Mouse (Mus musculus) hindbrain, embryonic 16.5 days (tissue): ENCODE results near the gene Psme3. TPM values are rescaled to one million over a fixed set of nuclear protein-coding genes. Genes with fewer than 3 reads are reported as not detected.
A peak's percentile ranks its signal among the peaks of the same experiment; 100 is the strongest.

Experiments used
- ATAC-seq: fragments of 200-750 bp; cut with Nextera tagmentation; 2 replicates; pipeline ENCODE4 v1.8.0; 2017; ENCODE audit warnings: moderate TSS enrichment, moderate library complexity
- H3K27ac ChIP-seq: fragments of 300-500 bp; sonication (generic); 2 replicates; pipeline ENCODE4 v1.5.1; 2014; ENCODE audit warnings: low read depth, mild to moderate bottlenecking, control low read depth, low read length, moderate library complexity
- H3K27me3 ChIP-seq: fragments of 300-500 bp; sonication (generic); replicated peaks from 2 replicates; pipeline ENCODE4 v1.6.1; 2014; ENCODE audit warnings: low read length; ENCODE audit not compliant: control insufficient read depth, insufficient read depth
- H3K36me3 ChIP-seq: fragments of 300-500 bp; sonication (generic); 2 replicates; pipeline ENCODE4 v1.6.1; 2014; ENCODE audit warnings: mild to moderate bottlenecking, low read length, moderate library complexity, mixed read lengths; ENCODE audit not compliant: control insufficient read depth, insufficient read depth
- H3K4me1 ChIP-seq: fragments of 300-500 bp; sonication (generic); 2 replicates; pipeline ENCODE4 v1.6.1; 2014; ENCODE audit warnings: low read depth, low read length; ENCODE audit not compliant: control insufficient read depth, insufficient read depth
- H3K4me2 ChIP-seq: fragments of 300-500 bp; sonication (generic); 2 replicates; pipeline ENCODE4 v1.6.1; 2014; ENCODE audit warnings: mild to moderate bottlenecking, low read length, control low read depth, moderate library complexity
- H3K4me3 ChIP-seq: fragments of 300-500 bp; sonication (generic); 2 replicates; pipeline ENCODE4 v1.5.1; 2014; ENCODE audit warnings: mild to moderate bottlenecking, low read length, control low read depth, moderate library complexity
- H3K9ac ChIP-seq: fragments of 300-500 bp; sonication (generic); 2 replicates; pipeline ENCODE4 v1.6.1; 2014; ENCODE audit warnings: low read depth, mild to moderate bottlenecking, control low read depth, low read length, moderate library complexity
- H3K9me3 ChIP-seq: fragments of 300-500 bp; sonication (generic); 2 replicates; pipeline ENCODE4 v1.6.1; 2014; ENCODE audit warnings: mild to moderate bottlenecking, low read length, moderate library complexity; ENCODE audit not compliant: control insufficient read depth
- WGBS: fragments of 180-500 bp; shearing (Covaris S2); extraction: QIAGEN DNeasy Blood & Tissue Kit; methylation state at CpG from one replicate; pipeline ENCODE4 v1.1.7; 2014; 5-methylcytosine and 5-hydroxymethylcytosine counted together
- polyA plus RNA-seq: library from polyadenylated mRNA; unstranded; fragments of >200 nt; fragmentation: Nextera tagmentation; extraction: Ambion mirVana; gene quantifications from 2 replicates; pipeline ENCODE4 v1.2.1, GENCODE M21; 2015

The Psme3 gene
- polyA plus RNA-seq, 1 experiment from 2014 or later, result 106 TPM

DNA sequence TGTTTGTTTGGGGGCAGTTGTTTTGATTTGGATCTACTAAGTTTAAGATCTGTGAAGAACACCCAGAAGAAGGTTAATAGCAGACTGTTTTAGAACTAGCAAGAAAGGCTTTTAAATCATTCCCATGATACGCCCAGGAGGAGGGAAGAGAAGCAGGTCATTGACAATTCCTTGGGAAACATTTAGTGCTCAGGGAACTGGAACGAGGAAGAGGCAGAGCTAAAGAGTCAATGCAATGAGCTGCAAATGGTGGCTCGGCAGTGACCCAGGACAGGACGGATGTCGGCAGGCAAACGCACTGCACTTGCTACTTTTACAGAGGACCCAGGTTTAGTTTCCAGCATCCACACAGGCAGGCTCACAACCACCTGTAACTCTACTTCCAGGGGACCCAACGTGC, 35.2 kb upstream of the Psme3 start:
- no peak for ATAC-seq
- no peaks in the 10 kb centered on the region for H3K9me3 ChIP-seq
- WGBS, result 37% methylated on average over 7 of the region's 7 CpGs
- H3K27ac ChIP-seq, result no peak overlapping the region
- H3K36me3 ChIP-seq, result no peaks in the 10 kb centered on the region
- H3K9ac ChIP-seq, result no peak overlapping the region
- no peak overlapping the region for H3K4me2 ChIP-seq
- no peak overlapping the region for H3K4me3 ChIP-seq
- no peaks in the 10 kb centered on the region for H3K27me3 ChIP-seq
- peaks cover 24% of the 10 kb centered on the region for H3K4me1 ChIP-seq

DNA sequence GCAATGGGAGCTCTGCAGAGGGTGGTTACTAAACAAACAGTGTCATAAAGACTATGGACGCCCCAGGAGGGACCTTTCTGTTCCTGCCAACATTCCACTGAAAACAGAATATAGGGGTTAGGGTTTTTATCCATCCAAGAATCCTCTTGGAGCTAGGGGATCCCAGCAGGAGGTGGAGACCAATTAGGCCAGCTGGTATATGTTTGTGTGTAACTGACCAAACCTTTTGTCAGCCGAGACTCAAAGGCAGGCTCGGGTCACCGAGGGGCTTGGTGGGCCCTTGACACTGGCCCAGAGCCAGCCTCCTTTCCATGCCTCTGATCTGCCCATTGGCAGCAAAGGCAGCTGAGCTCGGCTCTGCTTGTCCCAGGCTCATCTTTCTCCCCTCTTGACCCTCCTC, 33.1 kb upstream of the Psme3 start:
- ATAC-seq, result no peak
- H3K9me3 ChIP-seq, result no peaks in the 10 kb centered on the region
- H3K4me3 ChIP-seq, result no peak overlapping the region
- H3K4me2 ChIP-seq, result no peak overlapping the region
- no peak overlapping the region for H3K27ac ChIP-seq
- H3K4me1 ChIP-seq, result peaks cover 8% of the 10 kb centered on the region
- H3K27me3 ChIP-seq, result no peaks in the 10 kb centered on the region
- no peak overlapping the region for H3K9ac ChIP-seq
- 32% methylated on average over 5 of the region's 5 CpGs for WGBS
- H3K36me3 ChIP-seq, result no peaks in the 10 kb centered on the region

DNA sequence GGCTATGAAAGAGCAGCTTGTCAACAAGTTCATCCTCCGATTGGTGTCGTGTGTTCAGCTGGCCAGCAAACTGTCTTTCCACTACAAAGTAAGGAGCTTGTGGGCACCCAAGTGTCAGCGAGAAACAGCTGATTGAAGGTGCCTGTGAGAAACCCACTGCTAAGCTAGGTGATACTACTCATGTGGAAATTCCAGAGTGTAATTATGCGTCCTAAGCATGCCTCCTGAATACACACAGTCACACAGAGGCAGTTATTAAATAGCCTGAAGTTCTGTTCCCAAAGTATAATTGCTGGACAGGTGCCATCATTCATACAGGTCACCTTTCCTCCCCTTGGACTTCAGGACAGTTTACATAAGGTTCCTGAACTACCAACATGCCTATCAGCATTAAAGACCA, 32.2 kb upstream of the Psme3 start:
- H3K9me3 ChIP-seq, result no peaks in the 10 kb centered on the region
- no peak overlapping the region for H3K9ac ChIP-seq
- no peaks in the 10 kb centered on the region for H3K27me3 ChIP-seq
- peaks cover 3% of the 10 kb centered on the region; the same call in 1 of the 2 replicates for H3K36me3 ChIP-seq
- ATAC-seq, result no peak
- H3K4me1 ChIP-seq, result peaks cover 5% of the 10 kb centered on the region
- no peak overlapping the region for H3K27ac ChIP-seq
- 71% methylated on average over 4 of the region's 4 CpGs for WGBS
- H3K4me3 ChIP-seq, result no peak overlapping the region
- no peak overlapping the region for H3K4me2 ChIP-seq

DNA sequence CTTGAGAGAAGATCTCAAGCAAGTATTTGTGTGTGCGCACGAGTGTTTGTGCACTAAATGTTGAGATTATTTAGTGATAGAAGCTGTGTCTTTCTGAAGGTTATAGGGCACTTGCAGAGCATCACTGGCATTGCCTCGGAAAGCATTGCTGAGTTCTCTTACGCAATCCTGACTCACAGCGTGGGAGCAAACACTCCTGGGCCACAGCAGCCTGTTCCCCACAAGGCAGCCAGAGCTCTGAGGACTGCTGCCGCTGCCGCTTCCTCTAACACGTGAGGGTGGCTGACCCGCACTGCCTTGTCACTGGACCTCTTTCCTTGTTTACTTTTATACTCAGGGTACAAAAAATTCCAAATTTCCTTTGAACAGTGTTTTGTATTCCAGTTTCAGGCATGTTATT, 28.7 kb upstream of the Psme3 start:
- WGBS, result 78% methylated on average over 9 of the region's 9 CpGs

DNA sequence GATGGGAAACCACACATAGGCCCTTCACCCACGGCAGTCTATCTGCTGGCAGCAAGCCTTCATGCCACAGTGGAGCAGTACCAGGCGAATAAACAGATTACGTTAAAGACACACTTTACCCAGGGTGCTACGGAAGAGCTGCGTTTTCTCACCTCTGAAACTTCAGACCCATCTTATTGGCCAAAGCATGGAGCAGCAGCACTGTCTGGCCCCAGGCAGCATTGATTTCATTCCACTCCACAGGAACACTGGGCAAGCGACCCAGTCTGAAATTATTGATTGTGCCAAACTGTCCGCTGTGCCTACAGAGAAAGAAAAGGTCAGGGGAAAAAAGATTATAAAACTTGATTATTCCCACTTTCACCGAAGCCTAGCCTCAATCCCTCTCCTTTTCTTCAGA, 24.8 kb upstream of the Psme3 start:
- Histone ChIP-seq H3K27ac (no peak overlapping the region), H3K27me3 (no peaks in the 10 kb centered on the region), H3K36me3 (peaks cover 21% of the 10 kb centered on the region), H3K9me3 (no peaks in the 10 kb centered on the region), H3K9ac (no peak overlapping the region), H3K4me1 (no peaks in the 10 kb centered on the region), H3K4me2 (no peak overlapping the region), H3K4me3 (no peak overlapping the region)
- 96% methylated on average over 8 of the region's 8 CpGs for WGBS
- no peak for ATAC-seq

More for the DNA sequence above, 28.7 kb upstream of the Psme3 start:
- Histone ChIP-seq H3K27me3 (no peaks in the 10 kb centered on the region), H3K9ac (no peak overlapping the region), H3K4me2 (no peak overlapping the region), H3K4me3 (no peak overlapping the region), H3K4me1 (no peaks in the 10 kb centered on the region), H3K27ac (no peak overlapping the region), H3K9me3 (no peaks in the 10 kb centered on the region), H3K36me3 (peaks cover 15% of the 10 kb centered on the region)
- ATAC-seq, result no peak

DNA sequence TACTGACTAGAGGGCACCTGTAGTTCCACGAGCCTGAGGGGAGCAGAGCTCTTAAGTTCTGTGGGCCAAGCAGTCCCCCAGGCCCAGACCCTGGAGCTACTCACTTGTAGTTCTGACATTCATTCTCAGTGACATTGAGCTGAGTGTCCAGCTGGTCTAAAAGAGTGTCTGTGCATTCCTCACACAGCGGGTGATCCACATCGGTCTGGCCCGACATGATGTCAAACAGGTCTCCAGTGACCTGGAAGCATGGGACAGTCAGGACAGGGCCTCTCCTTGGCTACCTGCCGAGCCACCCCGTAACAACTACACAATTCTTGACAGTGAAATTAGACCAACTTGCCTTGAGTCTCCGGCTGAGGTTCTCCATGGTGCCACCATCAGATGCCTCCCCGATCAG, 20.8 kb upstream of the Psme3 start:
- Histone ChIP-seq H3K27ac (no peak overlapping the region), H3K9me3 (no peaks in the 10 kb centered on the region), H3K4me2 (no peak overlapping the region), H3K4me3 (no peak overlapping the region), H3K4me1 (peaks cover under 1% of the 10 kb centered on the region; the same call in 1 of the 2 replicates), H3K36me3 (peaks cover 16% of the 10 kb centered on the region), H3K27me3 (no peaks in the 10 kb centered on the region), H3K9ac (no peak overlapping the region)
- WGBS, result 89% methylated on average over 8 of the region's 8 CpGs
- ATAC-seq, result no peak

DNA sequence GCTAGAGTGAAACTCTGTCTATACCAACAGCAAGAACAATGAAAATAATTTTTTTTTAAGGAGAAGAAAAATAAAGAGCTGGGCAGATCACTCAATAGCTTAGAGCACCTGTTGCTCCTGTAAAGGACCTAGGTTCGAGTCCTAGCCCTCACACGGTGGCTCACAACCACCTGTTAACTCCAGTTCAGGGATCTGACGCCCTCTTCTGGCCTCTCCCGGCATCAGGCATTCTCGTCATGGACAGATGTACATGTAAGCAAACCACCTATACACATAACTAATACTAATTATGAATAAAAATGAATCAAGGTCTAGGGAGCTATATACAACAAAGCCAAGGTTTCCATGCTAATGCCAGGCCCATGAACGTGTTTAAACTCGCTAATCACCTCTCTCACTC, 15.1 kb upstream of the Psme3 start:
- H3K27ac ChIP-seq, result no peak overlapping the region
- no peaks in the 10 kb centered on the region for H3K27me3 ChIP-seq
- peaks cover 16% of the 10 kb centered on the region for H3K4me1 ChIP-seq
- peaks cover 4% of the 10 kb centered on the region; the same call in 1 of the 2 replicates for H3K36me3 ChIP-seq
- peak overlapping the region; percentile 90 for H3K9ac ChIP-seq
- H3K4me3 ChIP-seq, result peak overlapping the region; percentile 97
- no peaks in the 10 kb centered on the region for H3K9me3 ChIP-seq
- WGBS, result 65% methylated on average over 7 of the region's 7 CpGs
- no peak for ATAC-seq
- H3K4me2 ChIP-seq, result peak overlapping the region; percentile 99

DNA sequence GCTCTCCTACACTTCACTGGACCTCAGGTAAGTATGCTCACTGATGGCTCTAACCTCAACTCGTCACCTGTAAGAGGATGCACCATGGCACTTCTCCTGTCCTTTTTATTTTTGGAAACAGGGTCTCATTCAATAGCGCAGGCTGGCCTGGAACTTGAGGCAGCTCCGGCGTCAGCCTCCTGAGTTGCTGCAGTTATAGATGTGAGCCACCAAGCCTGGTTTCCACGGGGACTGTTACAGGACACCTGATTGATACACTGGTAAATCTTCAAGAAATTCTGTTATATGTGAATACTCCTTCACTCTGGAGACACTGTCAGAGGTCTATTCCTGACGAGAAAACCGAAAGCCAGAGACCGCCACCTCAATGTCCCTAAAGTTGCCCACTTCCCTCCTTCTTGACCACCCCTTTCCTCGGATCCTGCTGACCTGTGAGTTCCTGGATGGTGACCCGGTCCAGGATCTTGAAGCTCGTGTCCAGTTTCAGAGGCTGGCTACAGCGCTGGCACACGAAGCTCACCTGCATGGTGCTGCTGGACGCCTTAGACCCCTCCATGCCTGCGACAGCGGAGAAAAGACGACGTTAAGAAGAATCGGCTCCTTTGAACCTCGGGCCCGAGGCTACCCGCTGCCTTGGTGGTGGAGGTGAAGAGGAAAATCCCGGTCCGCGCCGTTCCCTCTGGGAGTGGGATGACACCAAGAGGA, 14.6 kb upstream of the Psme3 start:
- Histone ChIP-seq H3K9ac (peak overlapping the region; percentile 90), H3K4me3 (peak overlapping the region; percentile 97), H3K36me3 (peaks cover 4% of the 10 kb centered on the region; the same call in 1 of the 2 replicates), H3K27ac (peak overlapping the region; percentile 80), H3K27me3 (no peaks in the 10 kb centered on the region), H3K4me2 (peak overlapping the region; percentile 99), H3K9me3 (no peaks in the 10 kb centered on the region), H3K4me1 (peaks cover 16% of the 10 kb centered on the region)
- ATAC-seq, result no peak; the same call in 1 of the 2 replicates
- 13% methylated on average over 26 of the region's 26 CpGs for WGBS

DNA sequence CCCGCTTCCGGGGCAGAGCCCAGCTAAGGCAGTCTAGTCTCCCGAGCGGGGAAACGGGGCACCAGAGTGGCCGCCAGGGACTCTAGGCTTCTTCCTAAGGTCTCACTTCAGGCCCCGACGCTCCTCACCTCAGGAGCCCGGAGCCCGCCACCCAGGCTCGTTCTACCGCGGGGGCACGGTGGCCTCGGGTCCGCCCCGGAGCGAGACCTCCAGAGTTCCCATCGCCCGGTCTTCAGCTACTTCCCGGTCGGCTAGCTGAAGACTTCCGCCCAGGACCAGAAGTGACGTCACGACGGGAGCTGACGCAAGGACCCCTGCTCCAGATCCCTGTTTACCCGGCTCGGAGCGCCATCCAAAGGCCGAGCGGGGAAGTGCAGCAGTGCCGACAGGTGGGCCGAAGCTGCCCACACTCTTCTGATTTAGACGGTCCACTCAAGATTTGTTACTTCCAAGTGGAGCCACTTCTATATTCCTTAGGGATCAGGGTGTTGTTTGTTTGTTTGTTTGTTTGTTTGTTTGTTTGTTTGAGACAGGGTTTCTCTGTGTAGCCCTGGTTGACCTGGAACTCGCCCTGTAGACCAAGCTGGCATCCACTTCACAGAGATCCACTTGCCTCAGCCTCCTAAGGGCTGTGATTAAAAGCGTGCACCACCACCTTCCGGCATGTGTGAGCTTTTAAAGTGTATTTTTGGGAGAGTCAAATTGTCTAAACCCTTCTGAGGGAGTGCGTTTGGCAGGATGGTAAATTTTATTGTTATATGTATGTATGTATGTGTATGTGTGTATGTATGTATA, 13.8 kb upstream of the Psme3 start, which contains the start of gene Becn1:
Gene Becn1 (minus strand): TSS at position 283 of the 795 bp plus-strand sequence.
- peak within 1 kb of the TSS; percentile 90 for H3K9ac ChIP-seq
- ATAC-seq, result peak; percentile 98
- H3K4me3 ChIP-seq, result peak within 1 kb of the TSS; percentile 97
- 7% methylated on average over 39 of the region's 39 CpGs for WGBS
- H3K27ac ChIP-seq, result peak within 1 kb of the TSS; percentile 80
- H3K27me3 ChIP-seq, result no peaks in the 10 kb centered on the region; the same call in 1 of the 2 replicates
- peak within 1 kb of the TSS; percentile 99 for H3K4me2 ChIP-seq
- no peaks in the 10 kb centered on the region for H3K9me3 ChIP-seq
- H3K4me1 ChIP-seq, result peaks cover 16% of the 10 kb centered on the region
- peaks cover 4% of the 10 kb centered on the region; the same call in 1 of the 2 replicates for H3K36me3 ChIP-seq
